Mouse (Mus musculus): ENCODE measurements around the gene B4galnt3. TPM values are rescaled to one million over a fixed set of nuclear protein-coding genes. Genes with fewer than 3 reads are reported as not detected.

Gene B4galnt3
- polyA plus RNA-seq, 1 experiment from 2014 or later, result 0.36 TPM

- 60% methylated on average over 5 of the region's 5 CpGs for WGBS
- H3K4me2 ChIP-seq (ENCODE audit: low read depth, low read length), result no peak overlapping the region
- H3K27ac ChIP-seq (ENCODE audit: low read length), result no peak overlapping the region
- H3K9ac ChIP-seq (ENCODE audit: low read length), result no peak overlapping the region
- no peaks in the 10 kb centered on the region for H3K27me3 ChIP-seq (ENCODE audit: control insufficient read depth, insufficient read depth, low read depth, low read length)
- ATAC-seq (ENCODE audit: low read depth), result no peak
- H3K4me3 ChIP-seq (ENCODE audit: low read length), result no peak overlapping the region
- H3K9me3 ChIP-seq (ENCODE audit: control insufficient read depth, low read length), result no peaks in the 10 kb centered on the region
- H3K36me3 ChIP-seq (ENCODE audit: control insufficient read depth, insufficient read depth, low read length), result no peaks in the 10 kb centered on the region
- no peaks in the 10 kb centered on the region; the same call in 1 of the 2 replicates for H3K4me1 ChIP-seq (replicated peaks; ENCODE audit: control insufficient read depth, insufficient read depth, low read length)
Observed at GRCm38 (mm10) chr6:120256431-120256935, 37.9 kb downstream of the B4galnt3 start.

GRCm38 (mm10) chr6:120255701-120256100 is 38.7 kb downstream of the B4galnt3 start:
- Histone ChIP-seq H3K4me1 (replicated peaks; ENCODE audit: control insufficient read depth, insufficient read depth, low read length) (no peaks in the 10 kb centered on the region; the same call in 1 of the 2 replicates), H3K4me2 (ENCODE audit: low read depth, low read length) (no peak overlapping the region), H3K9me3 (ENCODE audit: control insufficient read depth, low read length) (no peaks in the 10 kb centered on the region), H3K36me3 (ENCODE audit: control insufficient read depth, insufficient read depth, low read length) (no peaks in the 10 kb centered on the region), H3K27me3 (ENCODE audit: control insufficient read depth, insufficient read depth, low read depth, low read length) (no peaks in the 10 kb centered on the region), H3K9ac (ENCODE audit: low read length) (no peak overlapping the region), H3K4me3 (ENCODE audit: low read length) (no peak overlapping the region), H3K27ac (ENCODE audit: low read length) (no peak overlapping the region)
- WGBS, result 82% methylated on average over 12 of the region's 12 CpGs
- ATAC-seq (ENCODE audit: low read depth), result no peak

- H3K27me3 ChIP-seq (ENCODE audit: control insufficient read depth, insufficient read depth, low read depth, low read length), result no peaks in the 10 kb centered on the region
- H3K4me2 ChIP-seq (ENCODE audit: low read depth, low read length), result no peak overlapping the region
- no peak overlapping the region for H3K27ac ChIP-seq (ENCODE audit: low read length)
- WGBS, result 36% methylated on average over 4 of the region's 4 CpGs
- H3K9me3 ChIP-seq (ENCODE audit: control insufficient read depth, low read length), result no peaks in the 10 kb centered on the region
- H3K36me3 ChIP-seq (ENCODE audit: control insufficient read depth, insufficient read depth, low read length), result no peaks in the 10 kb centered on the region
- no peak overlapping the region for H3K4me3 ChIP-seq (ENCODE audit: low read length)
- no peak for ATAC-seq (ENCODE audit: low read depth)
- H3K4me1 ChIP-seq (replicated peaks; ENCODE audit: control insufficient read depth, insufficient read depth, low read length), result no peaks in the 10 kb centered on the region; the same call in 1 of the 2 replicates
- H3K9ac ChIP-seq (ENCODE audit: low read length), result no peak overlapping the region
Observed at GRCm38 (mm10) chr6:120255144-120255543, 39.2 kb downstream of the B4galnt3 start.

- no peaks in the 10 kb centered on the region for H3K36me3 ChIP-seq (ENCODE audit: control insufficient read depth, insufficient read depth, low read length)
- ATAC-seq (ENCODE audit: low read depth), result 0 out of 2 replicates have a peak, but pooled peaks have one; percentile 2
Observed at GRCm38 (mm10) chr6:120254640-120255039, 39.7 kb downstream of the B4galnt3 start.

GRCm38 (mm10) chr6:120252741-120253140 is 41.6 kb downstream of the B4galnt3 start:
- no peak overlapping the region for H3K9ac ChIP-seq (ENCODE audit: low read length)
- H3K4me3 ChIP-seq (ENCODE audit: low read length), result no peak overlapping the region
- H3K36me3 ChIP-seq (ENCODE audit: control insufficient read depth, insufficient read depth, low read length), result no peaks in the 10 kb centered on the region
- no peaks in the 10 kb centered on the region; the same call in 1 of the 2 replicates for H3K4me1 ChIP-seq (replicated peaks; ENCODE audit: control insufficient read depth, insufficient read depth, low read length)
- H3K9me3 ChIP-seq (ENCODE audit: control insufficient read depth, low read length), result no peaks in the 10 kb centered on the region
- H3K27me3 ChIP-seq (ENCODE audit: control insufficient read depth, insufficient read depth, low read depth, low read length), result no peaks in the 10 kb centered on the region
- H3K27ac ChIP-seq (ENCODE audit: low read length), result no peak overlapping the region
- no peak overlapping the region for H3K4me2 ChIP-seq (ENCODE audit: low read depth, low read length)
- ATAC-seq (ENCODE audit: low read depth), result no peak
- 78% methylated on average over 2 of the region's 2 CpGs for WGBS

More at GRCm38 (mm10) chr6:120254640-120255039, 39.7 kb downstream of the B4galnt3 start:
- H3K4me1 ChIP-seq (replicated peaks; ENCODE audit: control insufficient read depth, insufficient read depth, low read length), result no peaks in the 10 kb centered on the region; the same call in 1 of the 2 replicates
- 28% methylated on average over 4 of the region's 4 CpGs for WGBS
- no peaks in the 10 kb centered on the region for H3K27me3 ChIP-seq (ENCODE audit: control insufficient read depth, insufficient read depth, low read depth, low read length)
- H3K4me2 ChIP-seq (ENCODE audit: low read depth, low read length), result no peak overlapping the region
- H3K9me3 ChIP-seq (ENCODE audit: control insufficient read depth, low read length), result no peaks in the 10 kb centered on the region
- no peak overlapping the region for H3K4me3 ChIP-seq (ENCODE audit: low read length)
- H3K9ac ChIP-seq (ENCODE audit: low read length), result no peak overlapping the region
- no peak overlapping the region for H3K27ac ChIP-seq (ENCODE audit: low read length)

- H3K27me3 ChIP-seq (ENCODE audit: control insufficient read depth, insufficient read depth, low read depth, low read length), result no peaks in the 10 kb centered on the region
- no peaks in the 10 kb centered on the region; the same call in 1 of the 2 replicates for H3K4me1 ChIP-seq (replicated peaks; ENCODE audit: control insufficient read depth, insufficient read depth, low read length)
- no peaks in the 10 kb centered on the region for H3K36me3 ChIP-seq (ENCODE audit: control insufficient read depth, insufficient read depth, low read length)
- WGBS, result 75% methylated on average over 7 of the region's 7 CpGs
- H3K4me2 ChIP-seq (ENCODE audit: low read depth, low read length), result no peak overlapping the region
- no peak overlapping the region for H3K4me3 ChIP-seq (ENCODE audit: low read length)
- H3K9ac ChIP-seq (ENCODE audit: low read length), result no peak overlapping the region
- no peak overlapping the region for H3K27ac ChIP-seq (ENCODE audit: low read length)
- no peak for ATAC-seq (ENCODE audit: low read depth)
- no peaks in the 10 kb centered on the region for H3K9me3 ChIP-seq (ENCODE audit: control insufficient read depth, low read length)
Observed at GRCm38 (mm10) chr6:120251010-120251409, 43.3 kb downstream of the B4galnt3 start.

GRCm38 (mm10) chr6:120249831-120250230 is 44.5 kb downstream of the B4galnt3 start:
- H3K4me1 ChIP-seq (replicated peaks; ENCODE audit: control insufficient read depth, insufficient read depth, low read length), result no peaks in the 10 kb centered on the region; the same call in 1 of the 2 replicates
- ATAC-seq (ENCODE audit: low read depth), result no peak
- no peak overlapping the region for H3K27ac ChIP-seq (ENCODE audit: low read length)
- H3K36me3 ChIP-seq (ENCODE audit: control insufficient read depth, insufficient read depth, low read length), result no peaks in the 10 kb centered on the region
- H3K27me3 ChIP-seq (ENCODE audit: control insufficient read depth, insufficient read depth, low read depth, low read length), result no peaks in the 10 kb centered on the region
- no peak overlapping the region for H3K4me2 ChIP-seq (ENCODE audit: low read depth, low read length)
- 64% methylated on average over 5 of the region's 5 CpGs for WGBS
- no peak overlapping the region for H3K4me3 ChIP-seq (ENCODE audit: low read length)
- no peaks in the 10 kb centered on the region for H3K9me3 ChIP-seq (ENCODE audit: control insufficient read depth, low read length)
- no peak overlapping the region for H3K9ac ChIP-seq (ENCODE audit: low read length)

GRCm38 (mm10) chr6:120246676-120247075 is 47.7 kb downstream of the B4galnt3 start:
- no peak overlapping the region for H3K9ac ChIP-seq (ENCODE audit: low read length)
- no peak for ATAC-seq (ENCODE audit: low read depth)
- H3K36me3 ChIP-seq (ENCODE audit: control insufficient read depth, insufficient read depth, low read length), result no peaks in the 10 kb centered on the region
- H3K27ac ChIP-seq (ENCODE audit: low read length), result no peak overlapping the region
- H3K4me3 ChIP-seq (ENCODE audit: low read length), result no peak overlapping the region
- H3K27me3 ChIP-seq (ENCODE audit: control insufficient read depth, insufficient read depth, low read depth, low read length), result no peaks in the 10 kb centered on the region
- WGBS, result 76% methylated on average over 5 of the region's 5 CpGs
- no peaks in the 10 kb centered on the region for H3K9me3 ChIP-seq (ENCODE audit: control insufficient read depth, low read length)
- H3K4me2 ChIP-seq (ENCODE audit: low read depth, low read length), result no peak overlapping the region
- H3K4me1 ChIP-seq (replicated peaks; ENCODE audit: control insufficient read depth, insufficient read depth, low read length), result no peaks in the 10 kb centered on the region

- Histone ChIP-seq H3K9ac (ENCODE audit: low read length) (no peak overlapping the region), H3K36me3 (ENCODE audit: control insufficient read depth, insufficient read depth, low read length) (no peaks in the 10 kb centered on the region), H3K4me3 (ENCODE audit: low read length) (no peak overlapping the region), H3K4me2 (ENCODE audit: low read depth, low read length) (no peak overlapping the region), H3K27me3 (ENCODE audit: control insufficient read depth, insufficient read depth, low read depth, low read length) (no peaks in the 10 kb centered on the region), H3K4me1 (replicated peaks; ENCODE audit: control insufficient read depth, insufficient read depth, low read length) (no peaks in the 10 kb centered on the region), H3K9me3 (ENCODE audit: control insufficient read depth, low read length) (no peaks in the 10 kb centered on the region), H3K27ac (ENCODE audit: low read length) (no peak overlapping the region)
- ATAC-seq (ENCODE audit: low read depth), result no peak
- 65% methylated on average over 8 of the region's 8 CpGs for WGBS
Observed at GRCm38 (mm10) chr6:120243250-120243649, 51.1 kb downstream of the B4galnt3 start.

GRCm38 (mm10) chr6:120242530-120242929 is 51.8 kb downstream of the B4galnt3 start:
- H3K36me3 ChIP-seq (ENCODE audit: control insufficient read depth, insufficient read depth, low read length), result no peaks in the 10 kb centered on the region
- no peak overlapping the region for H3K9ac ChIP-seq (ENCODE audit: low read length)
- no peaks in the 10 kb centered on the region for H3K27me3 ChIP-seq (ENCODE audit: control insufficient read depth, insufficient read depth, low read depth, low read length)
- H3K27ac ChIP-seq (ENCODE audit: low read length), result no peak overlapping the region
- WGBS, result 56% methylated on average over 8 of the region's 8 CpGs
- no peaks in the 10 kb centered on the region for H3K4me1 ChIP-seq (replicated peaks; ENCODE audit: control insufficient read depth, insufficient read depth, low read length)
- H3K9me3 ChIP-seq (ENCODE audit: control insufficient read depth, low read length), result no peaks in the 10 kb centered on the region
- H3K4me3 ChIP-seq (ENCODE audit: low read length), result no peak overlapping the region
- no peak for ATAC-seq (ENCODE audit: low read depth)
- no peak overlapping the region for H3K4me2 ChIP-seq (ENCODE audit: low read depth, low read length)

Measured in lung, embryonic 16.5 days (tissue).